Mouse (Mus musculus): Measurements from ENCODE around the gene Rgl3.

The Rgl3 gene

GRCm38 (mm10) chr9:21923036-21923435, 66.2 kb downstream of the Rgl3 start:
- in situ Hi-C loops (cut with MseI, MboI) = no loop called here

Measured in mouse trophoblast stem cell (cell line).